Mouse (Mus musculus): ENCODE measurements at regions not wholly inside any gene's neighbourhood (a gene's known extent, or its start where the extent isn't known, plus 50 kb on each side); places are given as distances from the start of the nearest gene placed in this dataset.

GRCm38 (mm10) chr4:64432097-64432496, 385.3 kb upstream of the Tnc start:
- no peak for DNase-seq (ENCODE audit: low spot score)

GRCm38 (mm10) chr4:64437744-64438594, 391.2 kb upstream of the Tnc start:
- no peak for DNase-seq (ENCODE audit: low spot score)

- no peak for DNase-seq (ENCODE audit: low spot score)
Observed at GRCm38 (mm10) chr4:64451442-64451841, 404.6 kb upstream of the Tnc start.

GRCm38 (mm10) chr4:64451946-64452345, 405.1 kb upstream of the Tnc start:
- no peak for DNase-seq (ENCODE audit: low spot score)

- DNase-seq (ENCODE audit: low spot score): peak; percentile 53
Observed at GRCm38 (mm10) chr4:64492260-64492962, 445.6 kb upstream of the Tnc start.

GRCm38 (mm10) chr4:64497759-64498158, 450.9 kb upstream of the Tnc start:
- peak; percentile 60 for DNase-seq (ENCODE audit: low spot score)

GRCm38 (mm10) chr4:64500635-64501395, 454.0 kb upstream of the Tnc start:
- no peak for DNase-seq (ENCODE audit: low spot score)

GRCm38 (mm10) chr4:64521883-64522282, 475.1 kb upstream of the Tnc start:
- DNase-seq (ENCODE audit: low spot score): peak; percentile 54

GRCm38 (mm10) chr4:64527724-64528332, 481.0 kb upstream of the Tnc start:
- no peak for DNase-seq (ENCODE audit: low spot score)

GRCm38 (mm10) chr4:64530585-64530984, 483.8 kb upstream of the Tnc start:
- DNase-seq (ENCODE audit: low spot score): peak; percentile 68

GRCm38 (mm10) chr4:64533019-64533418, 486.2 kb upstream of the Tnc start:
- DNase-seq (ENCODE audit: low spot score): peak; percentile 19

- no peak for DNase-seq (ENCODE audit: low spot score)
Observed at GRCm38 (mm10) chr4:64535554-64536253, 488.9 kb upstream of the Tnc start.

- no peak for DNase-seq (ENCODE audit: low spot score)
Observed at GRCm38 (mm10) chr4:64538009-64538408, 491.2 kb upstream of the Tnc start.

- DNase-seq (ENCODE audit: low spot score): no peak
Observed at GRCm38 (mm10) chr4:64544576-64545185, 497.9 kb upstream of the Tnc start.

- no peak for DNase-seq (ENCODE audit: low spot score)
Observed at GRCm38 (mm10) chr4:64546386-64546785, 499.6 kb upstream of the Tnc start.

GRCm38 (mm10) chr4:64562511-64562910, 515.7 kb upstream of the Tnc start:
- no peak for DNase-seq (ENCODE audit: low spot score)

GRCm38 (mm10) chr4:64563996-64564395, 517.2 kb upstream of the Tnc start:
- DNase-seq (ENCODE audit: low spot score): no peak

- DNase-seq (ENCODE audit: low spot score): peak; percentile 7
Observed at GRCm38 (mm10) chr4:64570666-64571065, 523.9 kb upstream of the Tnc start.

GRCm38 (mm10) chr4:64575901-64576300, 529.1 kb upstream of the Tnc start:
- DNase-seq (ENCODE audit: low spot score): no peak

- DNase-seq (ENCODE audit: low spot score): no peak
Observed at GRCm38 (mm10) chr4:64595014-64595599, 528.9 kb upstream of the Pappa start.

GRCm38 (mm10) chr4:64598465-64598864, 525.5 kb upstream of the Pappa start:
- DNase-seq (ENCODE audit: low spot score): no peak

Data from retina, embryonic 14.5 days (tissue).